Mouse (Mus musculus) left cerebral cortex, postnatal 25 days (tissue): ENCODE data around the gene Slco2b1. TPM values are rescaled to one million over a fixed set of nuclear protein-coding genes. Genes with fewer than 3 reads are reported as not detected.
"Not testable (repeated sequence)": the region's sequence is repeated elsewhere in the genome, so short reads cannot be mapped to it uniquely, and the experiment has no call there.

Experiments used
- DNase-seq, 2 experiments: peaks; one replicate each; pipeline ENCODE4 v3.0.0; 2022; ENCODE audit warnings: low spot score in 2 of 2, mixed read lengths in 1 of 2
- intact Hi-C: fragments of 180-260 bp; cut with DNase I; formaldehyde crosslinking; loops from one replicate; pipeline ENCODE4 v1.15.1; 2025
- total RNA-seq, 2 experiments: library from RNA; stranded (reverse); gene quantifications; 2 replicates each; pipeline ENCODE4 v1.2.3; 2021

The Slco2b1 gene
- total RNA-seq, 2 experiments from 2014 or later = 13.8 to 14.7 TPM

- no peak for DNase-seq
- intact Hi-C loops = no loop called here
Observed at GRCm38 (mm10) chr7:99695471-99696057, 15.6 kb downstream of the Slco2b1 start.

DNA sequence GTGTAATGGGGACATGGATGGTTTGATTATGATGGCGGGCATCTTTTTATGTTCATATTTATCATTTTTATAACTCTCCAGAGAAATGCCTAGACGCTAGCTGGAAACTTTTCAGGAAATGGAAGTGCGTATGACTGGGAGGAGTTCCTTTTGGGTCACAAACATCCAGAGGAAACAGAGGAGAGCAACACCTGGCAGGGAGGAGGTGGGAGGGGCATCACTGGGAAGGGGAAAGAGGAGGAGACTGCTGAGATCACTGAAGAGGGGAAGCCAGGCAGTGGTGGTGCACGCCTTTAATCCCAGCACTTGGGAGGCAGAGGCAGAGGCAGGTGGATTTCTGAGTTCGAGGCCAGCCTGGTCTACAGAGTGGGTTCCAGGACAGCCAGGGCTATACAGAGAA is 16.7 kb downstream of the Slco2b1 start:
- intact Hi-C loops, DNase-seq: not testable (repeated sequence)

GRCm38 (mm10) chr7:99693976-99694375 is 17.2 kb downstream of the Slco2b1 start:
- DNase-seq = no peak
- intact Hi-C loops = no loop called here

- no peak for DNase-seq
- intact Hi-C loops = no loop called here
Observed at GRCm38 (mm10) chr7:99693387-99693786, 17.8 kb downstream of the Slco2b1 start.

DNA sequence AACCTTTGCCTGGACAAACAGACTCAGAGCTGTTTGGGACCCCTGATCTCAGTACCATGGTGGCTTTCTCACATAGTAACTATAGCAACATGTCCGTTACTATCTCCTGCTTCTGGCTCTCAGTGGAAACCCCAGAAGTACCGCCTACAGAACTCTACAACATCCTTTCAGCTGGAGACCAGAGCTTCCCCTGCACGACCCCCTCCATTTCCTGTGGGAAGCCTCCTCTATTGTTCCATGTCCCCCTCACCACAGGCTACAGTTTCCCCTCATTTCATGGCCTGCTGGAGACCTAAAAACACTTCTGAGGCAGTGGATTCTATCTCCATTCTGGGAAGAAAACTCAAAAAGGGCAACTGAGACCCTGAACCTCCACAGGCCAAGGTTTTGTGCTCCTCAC is 18.7 kb downstream of the Slco2b1 start:
- no peak for DNase-seq
- intact Hi-C loops = no loop called here

DNA sequence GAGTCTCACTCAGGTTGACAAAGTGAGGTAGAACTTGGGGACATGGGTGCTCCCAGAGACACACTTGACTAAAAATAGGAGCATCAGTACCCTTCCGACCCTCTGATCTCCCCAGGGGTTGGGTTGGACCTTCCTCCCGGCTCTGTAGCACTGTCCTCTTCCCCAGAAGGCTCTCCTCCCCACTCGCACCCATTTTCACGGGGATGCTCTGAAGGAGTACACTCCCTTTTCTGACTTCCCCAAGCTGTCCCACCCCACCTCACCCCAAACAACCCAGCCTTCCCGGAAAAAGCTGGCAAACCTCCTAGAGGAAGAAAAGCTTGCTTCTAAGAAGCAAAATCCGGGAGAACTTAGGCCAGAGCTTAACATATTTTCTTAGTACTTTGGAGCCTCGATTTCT is 20.3 kb downstream of the Slco2b1 start:
- intact Hi-C loops = no loop called here
- no peak for DNase-seq

DNA sequence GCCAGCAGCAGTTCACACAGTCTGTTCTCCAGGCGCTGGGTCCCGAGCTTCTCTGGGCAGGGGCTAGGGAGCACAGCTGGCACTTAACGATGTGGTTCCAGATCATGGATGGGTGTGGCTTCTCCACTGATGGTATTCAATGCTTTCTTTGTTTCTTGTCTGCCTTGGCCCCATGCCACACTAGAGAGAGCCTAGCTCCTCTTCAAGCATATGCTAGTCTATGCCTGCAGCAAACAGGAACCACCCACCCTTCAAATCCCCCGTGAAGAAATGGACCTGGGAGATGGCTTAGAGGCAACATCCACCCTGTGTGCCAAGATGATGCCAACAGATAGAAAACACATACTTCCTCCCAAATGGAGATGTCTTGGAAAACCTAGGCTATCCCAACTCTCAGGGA is 27.1 kb downstream of the Slco2b1 start:
- peak; percentile 60 to 64 for DNase-seq
- intact Hi-C loops = no loop called here

- intact Hi-C loops = no loop called here
- no peak for DNase-seq
Observed at GRCm38 (mm10) chr7:99680771-99681170, 30.4 kb downstream of the Slco2b1 start.

DNA sequence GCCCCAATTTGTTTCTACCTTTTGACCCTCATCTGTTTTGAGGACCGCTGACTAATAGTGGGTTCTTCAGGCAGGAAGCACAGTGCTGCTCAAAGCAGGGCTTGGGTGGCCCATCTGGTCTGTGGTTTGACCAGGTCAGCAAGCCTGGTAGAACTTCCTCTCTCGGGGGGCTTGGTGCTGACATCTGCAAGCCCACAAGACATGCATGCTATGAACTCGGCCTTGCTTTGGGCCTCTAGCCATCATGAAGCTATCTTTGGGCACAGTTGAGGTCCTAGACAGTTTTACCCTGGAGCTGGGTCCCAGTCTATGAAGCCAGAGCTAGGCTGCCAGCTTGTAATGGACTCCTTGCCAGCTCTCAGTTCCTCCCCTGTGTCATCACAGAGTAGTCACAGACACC is 36.2 kb downstream of the Slco2b1 start:
- peak; percentile 20 to 58 for DNase-seq
- intact Hi-C loops = no loop called here

DNA sequence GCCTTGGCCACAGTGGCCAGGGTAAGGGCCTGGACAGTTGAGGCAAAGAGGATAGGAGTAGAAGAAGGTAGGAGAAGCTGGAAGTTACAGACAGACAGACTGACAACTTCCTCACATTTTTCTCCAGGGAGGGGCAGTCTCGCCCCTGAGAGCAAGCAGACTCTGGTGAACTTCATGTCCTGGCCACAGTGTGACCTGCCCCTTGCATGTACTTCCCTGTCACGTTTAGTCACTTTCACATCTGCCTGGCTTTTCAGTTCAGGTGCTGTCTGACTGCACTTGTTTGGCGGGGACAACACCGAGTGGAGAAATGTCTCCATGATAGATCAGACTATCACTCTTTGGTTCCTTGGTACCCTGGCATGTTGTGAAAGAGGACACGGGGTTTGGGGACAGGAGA is 36.9 kb downstream of the Slco2b1 start:
- intact Hi-C loops = no loop called here
- peak in 1 of 2 experiments; percentile 19 for DNase-seq

- intact Hi-C loops = no loop called here
- no peak for DNase-seq
Observed at GRCm38 (mm10) chr7:99673188-99673587, 38.0 kb downstream of the Slco2b1 start.

DNA sequence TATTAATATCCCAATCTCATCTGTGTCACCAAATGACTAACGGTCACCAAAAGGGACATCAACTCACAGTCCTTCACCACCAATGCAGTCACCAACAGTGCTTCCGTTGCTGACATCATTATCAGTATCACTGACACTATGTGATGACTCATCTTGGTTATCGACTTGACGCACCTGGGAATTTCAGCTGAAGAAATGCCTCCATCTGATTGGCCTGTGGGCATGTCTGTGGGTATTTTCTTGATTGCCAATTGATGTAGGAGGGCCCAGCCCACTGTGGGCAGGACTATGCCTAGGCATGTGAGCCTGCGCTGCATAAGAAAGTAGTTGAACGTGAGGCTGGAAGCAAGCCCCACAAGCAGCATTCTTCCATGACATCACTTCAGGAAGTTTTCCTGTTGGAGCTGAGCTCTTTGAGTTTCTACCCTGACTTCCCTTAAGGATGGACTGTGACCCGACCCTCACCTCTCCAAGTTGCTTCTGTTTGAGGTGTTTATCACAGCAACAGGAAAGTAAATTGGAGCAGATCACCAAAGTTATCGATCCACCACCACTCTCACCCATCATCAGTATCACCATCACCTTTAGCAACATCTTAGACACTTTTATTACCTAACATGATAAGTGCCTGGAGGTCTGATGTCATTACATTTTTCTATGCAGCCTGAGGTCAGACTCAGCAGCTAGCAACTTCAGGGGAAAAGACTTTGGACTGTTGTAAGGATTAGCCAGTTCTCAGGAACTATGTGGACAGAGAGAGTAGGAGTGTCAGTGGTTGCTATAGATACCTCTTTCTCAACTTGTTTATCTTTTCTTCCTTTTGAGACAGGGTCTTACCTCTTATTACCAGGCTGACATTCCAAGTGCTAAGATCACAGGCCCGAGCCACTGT is 39.4 kb downstream of the Slco2b1 start:
- intact Hi-C loops = no loop called here
- DNase-seq = no peak

GRCm38 (mm10) chr7:99670915-99671314 is 40.2 kb downstream of the Slco2b1 start:
- no peak for DNase-seq

GRCm38 (mm10) chr7:99668802-99669201 is 42.3 kb downstream of the Slco2b1 start:
- peak; percentile 34 to 36 for DNase-seq
- intact Hi-C loops = no loop called here

More at GRCm38 (mm10) chr7:99670915-99671314, 40.2 kb downstream of the Slco2b1 start:
- intact Hi-C loops = no loop called here

GRCm38 (mm10) chr7:99667096-99667495 is 44.0 kb downstream of the Slco2b1 start:
- DNase-seq = no peak
- intact Hi-C loops = no loop called here

DNA sequence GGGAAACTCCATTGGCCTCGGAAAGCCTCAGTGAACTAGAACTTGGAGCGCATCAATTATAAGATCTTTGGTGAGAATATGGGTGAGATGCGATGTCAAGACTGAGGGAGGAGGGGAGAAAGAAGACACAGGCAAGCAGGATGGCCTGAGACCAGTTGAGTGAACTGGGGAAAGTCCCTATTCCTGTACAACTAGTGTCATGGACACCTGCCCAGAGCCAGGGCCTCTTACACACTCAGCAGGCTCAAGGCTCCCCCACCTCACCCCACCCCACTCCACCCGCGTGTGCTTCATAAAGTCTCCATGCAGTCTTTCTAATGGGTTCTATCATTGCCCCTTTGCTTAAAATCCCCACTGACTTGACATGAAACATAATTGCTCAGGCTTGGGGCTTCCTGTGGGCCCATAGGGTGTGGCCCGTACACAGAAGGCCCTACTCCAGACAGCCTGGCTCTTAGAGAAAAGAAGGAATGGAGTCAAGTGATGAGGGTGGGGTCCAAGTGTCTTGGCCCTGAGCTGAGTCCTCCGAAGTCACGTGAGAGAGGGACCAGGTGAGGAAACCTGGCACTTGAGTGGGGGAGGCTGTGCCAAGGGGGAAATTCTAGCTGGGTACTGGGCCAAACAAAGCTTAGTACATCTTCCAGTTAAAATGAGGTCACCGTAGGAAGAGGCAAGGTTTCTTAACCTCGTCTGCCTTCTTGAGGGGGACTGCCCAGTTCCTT is 45.2 kb downstream of the Slco2b1 start:
- DNase-seq = no peak
- intact Hi-C loops = no loop called here

- DNase-seq = peak in 1 of 2 experiments; percentile 24
- intact Hi-C loops = no loop called here
Observed at GRCm38 (mm10) chr7:99664571-99665485, 46.3 kb downstream of the Slco2b1 start.

- intact Hi-C loops = no loop called here
- no peak for DNase-seq
Observed at GRCm38 (mm10) chr7:99663507-99664220, 47.5 kb downstream of the Slco2b1 start.

GRCm38 (mm10) chr7:99662311-99662710 is 48.8 kb downstream of the Slco2b1 start:
- no peak for DNase-seq
- intact Hi-C loops = no loop called here
